Comparison of ENCODE assay signal across 23 mouse cellular contexts in genomic region chr6:103753891-103754290, GRCm38 (mm10).
DNase-seq lines count a peak whose midpoint lies in the region; ATAC-seq and TF ChIP-seq lines count a peak whose summit lies in the region.
"Had no signal": no experiment of that assay in that cellular context is flagged by ENCODE, and none has a peak within 500 bp of the region (broad histone marks: within the 10 kb centered on the region; RNA-seq: fewer than 3 reads in every experiment).

No protein-coding gene starts in this region.

- DNase-seq in embryo, embryonic 10 days (ENCODE audit: low spot score), result peak; percentile 29
- DNase-seq in embryo, embryonic 9.5 days (ENCODE audit: extremely low spot score), result no peak
- DNase-seq in 3T3-L1 (ENCODE audit: low read depth, low spot score) (peak; percentile 27), MEL (ENCODE audit: low read depth, low spot score) (peak; percentile 38)
- DNase-seq in embryo, embryonic 10.5 days (ENCODE audit: low spot score), result peak; percentile 9
- no peak for DNase-seq in midbrain, embryonic 11.5 days (ENCODE audit: low spot score, missing footprints)
- no peak for DNase-seq in layer of hippocampus, postnatal 14 days (ENCODE audit: low spot score in 2 of 2)
- no peak for DNase-seq in heart, adult 9 months (ENCODE audit: low spot score in 2 of 2)
- DNase-seq: cerebellum, adult 11 months; cerebellum, postnatal 25 days; gastrocnemius, postnatal 14 days; heart, postnatal 10 days; lung, postnatal 36 days; right cerebral cortex, postnatal 14 days; thymus, postnatal 14 days had no signal

- H3K4me3 ChIP-seq in MEL (ENCODE audit: control insufficient read depth in 1 of 2, insufficient read depth in 1 of 2, low read depth in 2 of 2, low read length in 2 of 2), result no peak overlapping the region
- no peak overlapping the region for H3K4me3 ChIP-seq in midbrain, embryonic 11.5 days (ENCODE audit: low read depth, low read length)
- H3K4me3 ChIP-seq: forebrain, embryonic 12.5 days; heart, embryonic 10.5 days; intestine, embryonic 15.5 days; kidney, embryonic 15.5 days; limb, embryonic 13.5 days; stomach, embryonic 15.5 days had no signal

- ATAC-seq in midbrain, embryonic 11.5 days (ENCODE audit: low FRiP score), result no peak
- ATAC-seq: intestine, embryonic 15.5 days had no signal

- no peak overlapping the region for H3K27ac ChIP-seq in MEL (ENCODE audit: control insufficient read depth, low read depth, low read length)
- no peak overlapping the region for H3K27ac ChIP-seq in midbrain, embryonic 11.5 days (ENCODE audit: low read depth, low read length)
- H3K27ac ChIP-seq: forebrain, embryonic 12.5 days; heart, embryonic 10.5 days; hindbrain, embryonic 14.5 days; intestine, embryonic 15.5 days; kidney, embryonic 15.5 days; limb, embryonic 13.5 days; stomach, embryonic 15.5 days had no signal

- H3K4me2 ChIP-seq in midbrain, embryonic 11.5 days, result no peak overlapping the region
- H3K4me2 ChIP-seq: forebrain, embryonic 12.5 days; hindbrain, embryonic 14.5 days; intestine, embryonic 15.5 days; kidney, embryonic 15.5 days; limb, embryonic 13.5 days; stomach, embryonic 15.5 days had no signal

- H3K9ac ChIP-seq in MEL (ENCODE audit: control insufficient read depth, low read depth, low read length, poor library complexity, severe bottlenecking), result no peak overlapping the region
- H3K9ac ChIP-seq in midbrain, embryonic 11.5 days (ENCODE audit: low read length), result no peak overlapping the region
- H3K9ac ChIP-seq: forebrain, embryonic 12.5 days; hindbrain, embryonic 14.5 days; intestine, embryonic 15.5 days; kidney, embryonic 15.5 days; limb, embryonic 13.5 days; stomach, embryonic 15.5 days had no signal

- TF ChIP-seq CTCF in MEL (IDR thresholded peaks at IDR 0.05 in 2 of 3, conservative IDR thresholded peaks at IDR 0.05 in 1 of 3; ENCODE audit: control insufficient read depth in 1 of 3, insufficient read depth in 1 of 3, low read depth in 2 of 3, low read length in 3 of 3, poor library complexity in 1 of 3, severe bottlenecking in 1 of 3), result no peak

- H3K79me2 ChIP-seq in MEL (ENCODE audit: control insufficient read depth, insufficient read depth, low read length, poor library complexity), result no peaks in the 10 kb centered on the region

- no peaks in the 10 kb centered on the region for H3K4me1 ChIP-seq in MEL (ENCODE audit: control insufficient read depth in 1 of 2, insufficient read depth in 2 of 2, low read length in 2 of 2)
- peaks cover 9% of the 10 kb centered on the region for H3K4me1 ChIP-seq in midbrain, embryonic 11.5 days (ENCODE audit: control insufficient read depth, insufficient read depth, low read length)
- H3K4me1 ChIP-seq: heart, embryonic 10.5 days; intestine, embryonic 15.5 days; kidney, embryonic 15.5 days; limb, embryonic 13.5 days; stomach, embryonic 15.5 days had no signal

- no peak for TF ChIP-seq POLR2A in MEL (IDR thresholded peaks at IDR 0.05; ENCODE audit: control insufficient read depth in 1 of 2, insufficient read depth in 1 of 2, low read depth in 1 of 2, low read length in 2 of 2, poor library complexity in 1 of 2)

- no peaks in the 10 kb centered on the region for H3K9me3 ChIP-seq in MEL (replicated peaks; ENCODE audit: insufficient read depth, low read length)
- no peaks in the 10 kb centered on the region for H3K9me3 ChIP-seq in midbrain, embryonic 11.5 days (ENCODE audit: control insufficient read depth, low read length)
- H3K9me3 ChIP-seq: forebrain, embryonic 12.5 days; heart, embryonic 10.5 days; intestine, embryonic 15.5 days; kidney, embryonic 15.5 days; limb, embryonic 13.5 days; stomach, embryonic 15.5 days had no signal

- H3K27me3 ChIP-seq in MEL (ENCODE audit: control insufficient read depth in 1 of 2, insufficient read depth in 2 of 2, low read length in 2 of 2), result no peaks in the 10 kb centered on the region
- no peaks in the 10 kb centered on the region for H3K27me3 ChIP-seq in midbrain, embryonic 11.5 days (ENCODE audit: control insufficient read depth, insufficient read depth, low read length)
- H3K27me3 ChIP-seq: forebrain, embryonic 12.5 days; intestine, embryonic 15.5 days; kidney, embryonic 15.5 days; limb, embryonic 13.5 days; stomach, embryonic 15.5 days had no signal

- TF ChIP-seq EP300 in MEL (IDR thresholded peaks at IDR 0.05; ENCODE audit: low read depth in 1 of 2, low read length in 2 of 2), result no peak

- no peaks in the 10 kb centered on the region for H3K36me3 ChIP-seq in MEL (ENCODE audit: control insufficient read depth in 1 of 2, insufficient read depth in 2 of 2, low read length in 2 of 2)
- no peaks in the 10 kb centered on the region for H3K36me3 ChIP-seq in midbrain, embryonic 11.5 days (ENCODE audit: control insufficient read depth, insufficient read depth, low read length)
- H3K36me3 ChIP-seq: forebrain, embryonic 12.5 days; G1E; heart, embryonic 10.5 days; intestine, embryonic 15.5 days; kidney, embryonic 15.5 days; limb, embryonic 13.5 days; stomach, embryonic 15.5 days had no signal

- no peak for TF ChIP-seq RAD21 in MEL (IDR thresholded peaks at IDR 0.05; ENCODE audit: low read depth, low read length)

- 72% methylated on average over 4 of the region's 4 CpGs for WGBS in midbrain, embryonic 11.5 days

TF ChIP-seq in MEL, 35 proteins besides CTCF, POLR2A, EP300 and RAD21:
- TF ChIP-seq CHD1 (IDR thresholded peaks at IDR 0.05; ENCODE audit: low read depth, low read length), result no peak

Comparison
In these comparisons a context has a peak if more than half of its experiments do, and no peak if none do; other contexts are left out.
1. DNase-seq: peak in embryo, embryonic 10 days (single experiment), 3T3-L1 (single experiment), MEL (single experiment) and embryo, embryonic 10.5 days (single experiment); none in embryo, embryonic 9.5 days (single experiment), midbrain, embryonic 11.5 days (single experiment), layer of hippocampus, postnatal 14 days (0 of 2) and heart, adult 9 months (0 of 2).